Mouse (Mus musculus): Measurements from ENCODE around the gene Ift88. TPM values are rescaled to one million over a fixed set of nuclear protein-coding genes. Genes with fewer than 3 reads are reported as not detected.

Ift88 gene
- 20.6 and 21.6 TPM in 2 replicates for polyA plus RNA-seq (2015; fragmentation: Nextera tagmentation; extraction: Ambion mirVana)

DNA sequence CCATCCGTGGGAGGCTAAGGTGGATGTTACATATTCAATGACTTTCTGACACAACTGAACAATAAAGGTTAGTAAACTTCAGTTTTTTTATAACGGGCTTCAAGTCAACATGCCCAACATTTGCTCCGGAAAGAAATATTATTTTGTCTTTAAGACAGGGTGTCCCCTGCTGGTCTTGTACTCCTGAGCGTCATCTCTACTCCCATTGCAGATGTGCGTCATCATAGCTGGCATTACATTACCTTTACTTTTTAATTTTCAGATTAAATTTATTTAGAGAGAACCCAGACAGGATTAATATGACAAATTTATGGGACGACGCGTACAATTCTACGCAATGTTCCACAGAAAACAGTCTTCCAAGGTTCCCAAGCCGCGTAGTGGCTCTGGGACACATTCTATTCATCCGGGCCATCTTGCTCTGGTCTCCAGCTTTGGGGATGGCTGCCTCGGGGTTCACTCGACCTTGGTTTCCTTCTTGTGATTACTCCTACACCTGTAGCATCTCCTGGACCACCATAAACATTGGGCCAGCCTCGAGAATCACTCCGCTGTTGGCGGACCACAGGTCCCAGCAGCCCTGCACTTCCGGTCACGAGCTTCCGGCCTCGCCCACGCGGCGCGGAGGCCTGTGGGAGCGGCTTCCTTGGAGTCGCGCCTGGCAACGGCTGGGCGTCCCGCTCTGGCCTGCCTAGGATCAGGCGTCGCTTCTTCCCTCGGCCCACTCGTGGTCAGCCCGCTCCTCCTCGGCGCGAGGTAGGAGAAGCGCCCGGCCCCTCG lies at the start of gene Ift88:
Gene Ift88 (plus strand): TSS at position 631 of the 780 bp plus-strand sequence.
- Histone ChIP-seq H3K36me3 (replicated peaks) (no peaks in the 10 kb centered on the region), H3K4me2 (peak within 1 kb of the TSS; percentile 65), H3K9me3 (no peaks in the 10 kb centered on the region), H3K9ac (peak within 1 kb of the TSS; percentile 93), H3K27me3 (replicated peaks) (no peaks in the 10 kb centered on the region), H3K4me3 (peak within 1 kb of the TSS; percentile 99), H3K27ac (peak within 1 kb of the TSS; percentile 82), H3K4me1 (peaks cover 14% of the 10 kb centered on the region)
- peak; percentile 100 for ATAC-seq (replicated peaks)
- 3% methylated on average over 42 of the region's 42 CpGs for WGBS

DNA sequence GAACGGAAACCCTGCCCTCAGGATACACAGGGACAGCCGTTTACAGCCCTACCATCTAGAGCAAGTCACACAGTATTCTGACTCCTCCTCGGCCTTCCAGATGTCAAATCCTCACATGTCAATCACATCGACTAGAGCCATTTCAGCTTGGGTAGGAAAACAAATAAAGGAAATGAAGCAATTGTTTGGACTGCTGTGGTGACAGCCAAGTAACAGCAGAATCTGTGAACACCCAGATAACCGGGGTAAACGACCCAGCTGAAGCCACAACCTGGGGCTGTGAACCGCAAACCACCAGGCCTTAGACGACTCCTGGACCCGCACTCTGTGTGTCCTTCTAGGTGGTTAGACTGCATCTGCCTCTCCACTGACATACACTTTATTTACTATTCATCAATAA lies 48.7 kb upstream of the Ift88 start:
- Histone ChIP-seq H3K9me3 (no peaks in the 10 kb centered on the region), H3K36me3 (replicated peaks) (no peaks in the 10 kb centered on the region), H3K4me3 (no peak overlapping the region), H3K4me2 (no peak overlapping the region), H3K9ac (no peak overlapping the region), H3K27ac (no peak overlapping the region), H3K27me3 (replicated peaks) (no peaks in the 10 kb centered on the region), H3K4me1 (no peaks in the 10 kb centered on the region)
- 90% methylated on average over 9 of the region's 9 CpGs for WGBS
- ATAC-seq (replicated peaks): no peak

DNA sequence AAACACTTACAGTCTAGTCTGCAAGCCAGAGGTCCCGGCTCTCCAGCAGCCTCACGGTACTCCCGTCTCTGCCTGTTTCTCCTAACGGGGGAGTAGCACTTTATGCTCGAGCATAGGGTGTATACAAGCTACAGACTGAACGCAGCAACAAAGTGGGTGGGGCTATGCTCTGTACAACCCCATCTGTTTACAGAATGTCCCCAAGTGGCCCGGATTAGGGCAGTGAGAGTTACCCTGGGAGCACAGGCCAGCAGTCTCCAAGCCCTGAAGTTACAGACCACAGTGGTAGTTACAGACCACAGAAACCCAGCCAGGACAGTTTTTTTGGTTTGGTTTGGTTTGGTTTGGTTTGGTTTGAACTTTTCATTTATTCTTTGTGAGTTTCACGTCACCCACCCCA lies 47.8 kb upstream of the Ift88 start:
- Histone ChIP-seq H3K27ac (no peak overlapping the region), H3K9me3 (no peaks in the 10 kb centered on the region), H3K27me3 (replicated peaks) (no peaks in the 10 kb centered on the region), H3K9ac (no peak overlapping the region), H3K4me2 (no peak overlapping the region), H3K4me1 (no peaks in the 10 kb centered on the region), H3K36me3 (replicated peaks) (no peaks in the 10 kb centered on the region), H3K4me3 (no peak overlapping the region)
- ATAC-seq (replicated peaks): no peak
- 85% methylated on average over 8 of the region's 8 CpGs for WGBS

GRCm38 (mm10) chr14:57376956-57377355 lies 46.9 kb upstream of the Ift88 start:
- Histone ChIP-seq H3K4me3 (no peak overlapping the region), H3K27me3 (replicated peaks) (no peaks in the 10 kb centered on the region), H3K9ac (no peak overlapping the region), H3K4me2 (no peak overlapping the region), H3K9me3 (no peaks in the 10 kb centered on the region), H3K36me3 (replicated peaks) (no peaks in the 10 kb centered on the region), H3K4me1 (no peaks in the 10 kb centered on the region), H3K27ac (no peak overlapping the region)
- no peak for ATAC-seq (replicated peaks)
- 80% methylated on average over 9 of the region's 9 CpGs for WGBS

- no peaks in the 10 kb centered on the region for H3K27me3 ChIP-seq (replicated peaks)
- H3K4me2 ChIP-seq: no peak overlapping the region
- H3K9me3 ChIP-seq: no peaks in the 10 kb centered on the region
- WGBS: 78% methylated on average over 5 of the region's 5 CpGs
- no peaks in the 10 kb centered on the region for H3K36me3 ChIP-seq (replicated peaks)
- H3K9ac ChIP-seq: no peak overlapping the region
- no peak overlapping the region for H3K27ac ChIP-seq
- no peak for ATAC-seq (replicated peaks)
- no peak overlapping the region for H3K4me3 ChIP-seq
- H3K4me1 ChIP-seq: no peaks in the 10 kb centered on the region
Observed at GRCm38 (mm10) chr14:57377531-57377930, 46.3 kb upstream of the Ift88 start.

GRCm38 (mm10) chr14:57385667-57386066 lies 38.2 kb upstream of the Ift88 start:
- H3K36me3 ChIP-seq (replicated peaks): no peaks in the 10 kb centered on the region
- 88% methylated on average over 5 of the region's 5 CpGs for WGBS
- no peaks in the 10 kb centered on the region for H3K9me3 ChIP-seq

DNA sequence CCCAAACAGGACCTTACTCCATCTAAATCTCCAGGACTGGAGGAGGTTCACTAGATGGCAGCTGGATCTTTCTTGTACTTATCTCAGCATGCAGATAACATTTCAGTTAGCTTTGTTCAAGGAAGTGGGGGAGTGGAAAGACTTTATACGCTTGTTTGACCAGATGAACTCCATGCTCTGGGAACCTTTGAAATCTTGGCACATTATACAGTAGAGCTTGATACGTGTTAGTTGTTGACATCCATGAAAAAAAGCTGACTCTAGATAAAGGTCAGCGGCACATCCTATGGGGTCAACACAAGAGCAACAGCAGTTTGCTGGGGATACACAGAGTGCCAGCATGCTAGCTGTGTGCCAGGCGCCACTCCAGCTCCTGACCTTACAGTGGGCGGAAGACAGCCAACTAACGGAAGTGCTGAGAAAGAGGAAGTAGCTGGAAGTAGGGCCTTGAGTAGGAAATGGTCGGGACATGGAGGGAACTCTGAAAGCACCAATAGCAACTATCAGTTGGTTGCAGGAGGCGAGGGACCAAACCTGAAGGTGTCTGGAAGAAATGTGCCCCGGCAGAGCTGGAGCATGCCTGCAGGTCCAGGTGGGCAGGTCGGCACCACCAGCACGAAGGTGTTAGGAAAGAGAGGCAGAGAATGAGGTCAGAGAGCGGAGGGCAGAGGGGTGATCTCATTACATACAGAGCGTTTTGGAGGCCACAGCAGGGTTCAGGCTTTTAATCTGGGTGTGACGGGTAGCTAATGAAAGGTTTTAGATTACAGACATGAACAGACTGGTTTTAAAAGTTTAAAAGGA lies 36.9 kb upstream of the Ift88 start:
- WGBS: 74% methylated on average over 14 of the region's 14 CpGs
- no peak for ATAC-seq (replicated peaks)
- Histone ChIP-seq H3K36me3 (replicated peaks) (no peaks in the 10 kb centered on the region), H3K27ac (no peak overlapping the region), H3K27me3 (replicated peaks) (no peaks in the 10 kb centered on the region), H3K4me2 (no peak overlapping the region), H3K9me3 (no peaks in the 10 kb centered on the region), H3K4me3 (no peak overlapping the region), H3K4me1 (no peaks in the 10 kb centered on the region), H3K9ac (no peak overlapping the region)

More at GRCm38 (mm10) chr14:57385667-57386066, 38.2 kb upstream of the Ift88 start:
- no peak for ATAC-seq (replicated peaks)
- no peak overlapping the region for H3K4me3 ChIP-seq
- no peaks in the 10 kb centered on the region for H3K27me3 ChIP-seq (replicated peaks)
- no peak overlapping the region for H3K4me2 ChIP-seq
- H3K4me1 ChIP-seq: no peaks in the 10 kb centered on the region
- H3K9ac ChIP-seq: no peak overlapping the region
- H3K27ac ChIP-seq: no peak overlapping the region

DNA sequence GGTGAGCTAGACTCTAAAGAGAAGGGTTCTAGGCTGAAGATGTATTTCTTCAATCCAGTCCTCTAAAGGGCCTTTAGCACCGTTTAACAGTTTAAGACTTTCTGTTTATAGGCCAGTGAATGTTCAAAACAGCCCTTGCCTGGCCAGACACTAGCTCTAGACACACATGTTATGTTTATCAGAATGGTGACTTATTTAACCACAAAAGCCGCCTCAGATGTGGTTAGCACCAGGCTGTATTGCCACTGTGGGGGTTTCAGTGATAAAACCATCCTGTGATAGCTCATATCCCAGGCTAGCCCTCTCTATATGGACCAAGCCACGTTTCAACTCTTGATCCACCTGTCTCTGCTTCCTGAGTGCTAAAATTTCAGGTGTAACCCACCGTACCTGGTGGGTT lies 32.2 kb upstream of the Ift88 start:
- no peak overlapping the region for H3K27ac ChIP-seq
- no peak overlapping the region for H3K9ac ChIP-seq
- H3K36me3 ChIP-seq (replicated peaks): no peaks in the 10 kb centered on the region
- ATAC-seq (replicated peaks): no peak
- no peaks in the 10 kb centered on the region for H3K27me3 ChIP-seq (replicated peaks)
- 79% methylated on average over 4 of the region's 4 CpGs for WGBS
- H3K4me2 ChIP-seq: no peak overlapping the region
- H3K4me1 ChIP-seq: no peaks in the 10 kb centered on the region
- no peak overlapping the region for H3K4me3 ChIP-seq
- H3K9me3 ChIP-seq: no peaks in the 10 kb centered on the region

GRCm38 (mm10) chr14:57392278-57392677 lies 31.6 kb upstream of the Ift88 start:
- Histone ChIP-seq H3K9ac (no peak overlapping the region), H3K4me1 (no peaks in the 10 kb centered on the region), H3K27me3 (replicated peaks) (no peaks in the 10 kb centered on the region), H3K9me3 (no peaks in the 10 kb centered on the region), H3K27ac (no peak overlapping the region), H3K4me2 (no peak overlapping the region), H3K4me3 (no peak overlapping the region), H3K36me3 (replicated peaks) (no peaks in the 10 kb centered on the region)
- 77% methylated on average over 5 of the region's 5 CpGs for WGBS
- ATAC-seq (replicated peaks): no peak

DNA sequence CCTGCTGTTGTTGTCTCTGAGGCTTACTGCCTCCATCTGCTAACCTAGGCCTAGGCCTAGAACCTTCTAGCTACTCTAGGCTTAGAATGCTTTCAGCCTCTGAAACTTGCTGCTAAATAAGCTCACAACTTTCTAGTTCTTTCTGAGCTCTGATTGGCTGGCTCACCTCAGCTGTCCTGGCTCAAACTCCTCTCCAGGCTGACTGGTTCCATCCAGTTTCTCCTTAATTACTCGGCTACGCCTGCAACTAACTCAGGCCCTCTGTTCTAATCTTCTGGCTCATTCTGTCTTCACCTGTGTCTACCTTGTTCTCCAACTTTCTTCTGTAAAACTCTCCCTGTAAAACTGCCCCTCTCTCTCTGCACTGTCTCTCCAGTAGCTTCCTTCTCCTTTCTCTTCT lies 28.4 kb upstream of the Ift88 start:
- ATAC-seq (replicated peaks): no peak
- Histone ChIP-seq H3K4me1 (peaks cover 7% of the 10 kb centered on the region), H3K4me3 (no peak overlapping the region), H3K36me3 (replicated peaks) (no peaks in the 10 kb centered on the region), H3K9ac (no peak overlapping the region), H3K27me3 (replicated peaks) (no peaks in the 10 kb centered on the region), H3K27ac (no peak overlapping the region), H3K9me3 (no peaks in the 10 kb centered on the region), H3K4me2 (no peak overlapping the region)
- 91% methylated on average over 2 of the region's 2 CpGs for WGBS

DNA sequence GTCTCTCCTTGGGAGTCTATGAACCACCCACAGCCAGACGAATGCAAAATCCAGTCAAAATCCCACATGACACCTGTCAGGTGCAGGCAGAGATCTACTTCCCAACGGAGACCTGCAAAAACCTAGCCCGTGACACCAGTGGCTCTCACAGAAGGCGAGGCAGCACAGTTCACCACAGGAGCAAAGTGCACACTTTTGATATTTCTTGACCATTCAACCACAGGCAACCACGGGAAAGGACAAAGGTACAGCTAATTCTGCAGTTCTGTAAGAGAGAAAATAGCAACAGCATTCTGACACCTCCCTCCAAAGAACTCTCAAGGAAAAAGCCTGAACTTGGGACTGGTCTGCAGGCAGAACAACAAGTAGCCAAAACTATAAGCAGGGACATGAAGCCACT lies 26.6 kb upstream of the Ift88 start:
- Histone ChIP-seq H3K27me3 (replicated peaks) (no peaks in the 10 kb centered on the region), H3K36me3 (replicated peaks) (no peaks in the 10 kb centered on the region), H3K4me1 (peaks cover 7% of the 10 kb centered on the region), H3K27ac (no peak overlapping the region), H3K9me3 (no peaks in the 10 kb centered on the region), H3K4me2 (no peak overlapping the region), H3K9ac (no peak overlapping the region), H3K4me3 (no peak overlapping the region)
- ATAC-seq (replicated peaks): no peak
- 88% methylated on average over 5 of the region's 5 CpGs for WGBS

DNA sequence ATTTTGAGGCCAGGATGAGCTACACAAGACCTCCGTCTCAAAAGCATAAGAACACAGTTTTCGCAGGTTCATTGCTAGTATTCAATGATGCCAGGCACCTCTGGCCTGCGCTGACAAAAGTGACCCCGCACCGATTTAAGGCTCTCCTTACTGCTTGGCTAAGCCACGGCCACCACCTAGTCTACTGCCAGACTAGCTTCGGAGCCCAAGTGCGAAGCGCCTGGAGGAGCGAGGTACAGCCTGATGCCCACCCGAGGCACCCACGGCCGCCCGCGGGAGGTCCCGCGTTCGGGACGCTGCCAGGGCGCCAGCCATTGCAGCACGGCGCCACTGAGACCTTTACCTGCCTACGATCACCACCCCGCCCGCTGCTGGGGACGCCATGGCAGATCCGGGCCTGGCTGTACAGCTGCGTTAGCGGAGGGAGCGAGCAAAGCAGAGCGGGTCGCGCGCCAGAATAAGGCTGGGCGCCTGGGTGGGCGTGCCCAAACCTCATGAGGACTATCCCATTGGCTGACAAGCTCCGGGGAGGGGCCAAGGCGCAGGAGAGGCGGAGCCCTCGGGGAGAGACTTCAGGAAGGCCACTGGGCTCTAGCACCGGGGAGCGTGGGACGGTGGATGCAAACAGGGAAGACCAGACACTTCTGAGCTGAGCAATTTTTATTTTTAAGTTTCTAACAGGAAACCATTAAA lies 25.7 kb upstream of the Ift88 start, which contains the start of gene Cryl1:
Gene Cryl1 (minus strand): TSS at position 465 of the 693 bp plus-strand sequence.
- Histone ChIP-seq H3K4me2 (peak within 1 kb of the TSS; percentile 73), H3K36me3 (replicated peaks) (no peaks in the 10 kb centered on the region), H3K9ac (peak within 1 kb of the TSS; percentile 64), H3K27me3 (replicated peaks) (no peaks in the 10 kb centered on the region), H3K4me1 (peaks cover 7% of the 10 kb centered on the region), H3K27ac (no peak within 1 kb of the TSS), H3K4me3 (peak within 1 kb of the TSS; percentile 50), H3K9me3 (no peaks in the 10 kb centered on the region)
- ATAC-seq (replicated peaks): peak; percentile 100
- 2% methylated on average over 43 of the region's 43 CpGs for WGBS
